Mouse (Mus musculus) E14TG2a.4 (cell line): ENCODE measurements around the gene Axin1.
"Not testable (repeated sequence)": the region's sequence is repeated elsewhere in the genome, so short reads cannot be mapped to it uniquely, and the experiment has no call there.

Experiments
- H3K27me3 ChIP-seq: 2 replicates; pipeline ENCODE4 v1.6.1; 2014; ENCODE audit warnings: low read length, control low read depth; ENCODE audit not compliant: insufficient read depth
- H3K36me3 ChIP-seq: 2 replicates; pipeline ENCODE4 v1.6.1; 2014; ENCODE audit warnings: low read length, control low read depth; ENCODE audit not compliant: insufficient read depth
- H3K4me1 ChIP-seq: replicated peaks from 2 replicates; pipeline ENCODE4 v1.6.1; 2014; ENCODE audit warnings: low read depth, low read length, control low read depth
- H3K4me3 ChIP-seq: replicated peaks from 2 replicates; pipeline ENCODE4 v1.5.1; 2014; ENCODE audit warnings: mild to moderate bottlenecking, low read length
- H3K9me3 ChIP-seq: 2 replicates; pipeline ENCODE4 v1.6.1; 2014; ENCODE audit warnings: low read length, control low read depth
- CTCF ChIP-seq: conservative IDR thresholded peaks from 2 replicates; pipeline ENCODE4 v1.5.1; 2014; ENCODE audit warnings: low read length
- NANOG ChIP-seq: IDR thresholded peaks from 2 replicates; pipeline ENCODE4 v1.6.1; 2014; ENCODE audit warnings: borderline replicate concordance, low read length, mixed read lengths
- POU5F1 ChIP-seq: IDR thresholded peaks from 2 replicates; pipeline ENCODE4 v1.6.1; 2014; ENCODE audit warnings: low read length, borderline replicate concordance

Gene Axin1

GRCm38 (mm10) chr17:26138239-26138836 lies at the start of gene Axin1:
Axin1 (plus strand) TSS chr17:26138688.
- Histone ChIP-seq H3K9me3 (no peaks in the 10 kb centered on the region), H3K4me1 (peaks cover 46% of the 10 kb centered on the region), H3K36me3 (peaks cover 27% of the 10 kb centered on the region), H3K27me3 (no peaks in the 10 kb centered on the region), H3K4me3 (peak within 1 kb of the TSS; percentile 91)
- TF ChIP-seq NANOG = no peak
- TF ChIP-seq POU5F1 = no peak
- no peak for TF ChIP-seq CTCF

DNA sequence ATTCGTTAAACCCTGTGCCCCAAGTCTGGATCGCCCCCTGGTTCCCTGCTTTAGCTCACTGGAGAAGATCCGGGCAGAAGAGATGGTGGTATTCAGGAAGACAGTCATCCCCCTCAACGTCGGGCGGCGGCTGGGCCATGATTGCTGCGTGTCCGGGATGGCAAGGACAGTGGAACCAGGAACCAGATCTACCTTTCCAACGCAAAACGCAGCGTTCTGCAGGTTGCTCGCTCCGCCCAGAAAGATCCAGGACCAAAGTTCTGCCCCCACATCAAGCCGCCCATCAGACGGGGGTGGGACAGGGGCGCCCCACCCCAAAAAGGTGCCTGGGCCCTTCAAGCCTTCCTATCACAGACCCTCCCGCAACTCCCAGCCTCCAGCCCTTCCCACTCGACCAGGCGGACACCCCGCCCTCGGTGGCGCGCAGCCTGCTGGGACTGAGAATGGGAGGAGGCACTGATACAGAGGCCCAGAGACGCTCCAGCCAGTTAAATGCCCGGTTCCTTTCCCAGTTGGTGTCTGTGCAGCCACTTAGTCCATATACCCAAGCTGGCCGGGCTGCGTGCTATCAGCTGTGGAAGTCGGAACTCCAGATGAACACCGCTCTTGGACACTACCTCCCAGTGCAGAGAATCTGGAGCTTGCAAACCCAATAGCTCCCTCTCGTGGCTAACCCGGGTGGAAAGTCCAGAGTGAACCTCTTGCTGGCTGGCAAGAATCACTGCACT lies 48.4 kb upstream of the Axin1 start, which contains the start of gene Decr2:
Gene Decr2, minus strand, starts transcription at position 433 of the 728 bp plus-strand sequence.
- TF ChIP-seq CTCF (peak; percentile 87), POU5F1 (no peak)
- peaks cover 4% of the 10 kb centered on the region; the same call in 1 of the 2 replicates for H3K9me3 ChIP-seq

GRCm38 (mm10) chr17:26094531-26095110 lies 43.9 kb upstream of the Axin1 start:
- Histone ChIP-seq H3K36me3 (peaks cover 37% of the 10 kb centered on the region), H3K4me1 (peaks cover 29% of the 10 kb centered on the region), H3K27me3 (no peaks in the 10 kb centered on the region), H3K9me3 (peaks cover 4% of the 10 kb centered on the region; the same call in 1 of the 2 replicates), H3K4me3 (peak overlapping the region; percentile 92)
- no peak for TF ChIP-seq NANOG
- no peak for TF ChIP-seq CTCF

More for the DNA sequence above, 48.4 kb upstream of the Axin1 start, which contains the start of gene Decr2:
- H3K36me3 ChIP-seq = peaks cover 58% of the 10 kb centered on the region
- H3K4me3 ChIP-seq = peak within 1 kb of the TSS; percentile 84
- no peaks in the 10 kb centered on the region for H3K27me3 ChIP-seq
- peaks cover 43% of the 10 kb centered on the region for H3K4me1 ChIP-seq

- Histone ChIP-seq H3K4me1 (peaks cover 30% of the 10 kb centered on the region), H3K9me3 (peaks cover 4% of the 10 kb centered on the region; the same call in 1 of the 2 replicates), H3K4me3 (peak within 1 kb of the TSS; percentile 92), H3K36me3 (peaks cover 37% of the 10 kb centered on the region), H3K27me3 (no peaks in the 10 kb centered on the region)
- no peak for TF ChIP-seq POU5F1
Measured at GRCm38 (mm10) chr17:26095121-26095740, 43.3 kb upstream of the Axin1 start, which contains the start of gene Nme4. Nme4 (minus strand) TSS chr17:26095602.

GRCm38 (mm10) chr17:26098461-26098860 lies 40.0 kb upstream of the Axin1 start:
- peaks cover 51% of the 10 kb centered on the region for H3K4me1 ChIP-seq
- H3K36me3 ChIP-seq = peaks cover 7% of the 10 kb centered on the region
- H3K9me3 ChIP-seq = no peaks in the 10 kb centered on the region
- H3K27me3 ChIP-seq = no peaks in the 10 kb centered on the region
- no peak overlapping the region for H3K4me3 ChIP-seq
- TF ChIP-seq NANOG (no peak), POU5F1 (no peak), CTCF (no peak)

- not testable (repeated sequence) for H3K27me3 ChIP-seq, H3K4me3 ChIP-seq, H3K9me3 ChIP-seq, H3K36me3 ChIP-seq
- H3K4me1 ChIP-seq = peaks cover 42% of the 10 kb centered on the region
Measured at GRCm38 (mm10) chr17:26099316-26099715, 39.2 kb upstream of the Axin1 start.

DNA sequence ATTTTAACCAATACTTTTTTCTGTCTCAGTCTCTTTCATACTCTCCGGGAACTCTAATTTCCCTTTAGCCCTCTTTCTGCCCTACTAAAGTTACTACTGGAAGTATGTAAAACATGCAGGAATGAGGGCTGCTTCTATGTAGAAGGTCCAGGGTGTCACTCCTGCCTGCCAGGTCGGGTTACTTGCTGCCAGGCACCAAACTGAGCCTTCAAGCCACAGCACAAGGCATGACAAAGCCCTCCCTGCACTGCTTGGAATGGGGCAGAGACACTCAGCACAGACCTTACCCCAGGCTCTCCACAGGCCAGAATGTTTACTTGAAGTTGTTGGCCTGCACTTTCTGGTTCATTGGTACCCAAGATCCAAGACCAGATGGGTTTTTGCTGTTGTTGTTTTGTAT lies 38.3 kb upstream of the Axin1 start:
- Histone ChIP-seq H3K36me3 (no peaks in the 10 kb centered on the region), H3K4me1 (peaks cover 37% of the 10 kb centered on the region), H3K27me3 (no peaks in the 10 kb centered on the region), H3K4me3 (no peak overlapping the region), H3K9me3 (no peaks in the 10 kb centered on the region)
- TF ChIP-seq POU5F1 (no peak), CTCF (no peak), NANOG (no peak)

GRCm38 (mm10) chr17:26101478-26101877 lies 37.0 kb upstream of the Axin1 start:
- Histone ChIP-seq H3K36me3 (no peaks in the 10 kb centered on the region), H3K4me3 (no peak overlapping the region), H3K4me1 (peaks cover 42% of the 10 kb centered on the region), H3K27me3 (no peaks in the 10 kb centered on the region), H3K9me3 (no peaks in the 10 kb centered on the region)
- TF ChIP-seq CTCF = no peak
- no peak for TF ChIP-seq POU5F1
- TF ChIP-seq NANOG = no peak
